Mouse (Mus musculus) forebrain, embryonic 10.5 days (tissue): ENCODE measurements around the gene Gm7075. TPM values are rescaled to one million over a fixed set of nuclear protein-coding genes. Genes with fewer than 3 reads are reported as not detected.
"Not testable (repeated sequence)": the region's sequence is repeated elsewhere in the genome, so short reads cannot be mapped to it uniquely, and the experiment has no call there.

Experiments
- DNase-seq: peaks from one replicate; pipeline ENCODE4 v3.0.0-alpha.2; 2017; ENCODE audit warnings: low spot score; ENCODE audit errors: extremely low spot score
- H3K27ac ChIP-seq: fragments of 300-500 bp; sonication (generic); 2 replicates; pipeline ENCODE4 v1.5.1; 2016; ENCODE audit warnings: mild to moderate bottlenecking
- H3K27me3 ChIP-seq: fragments of 300-500 bp; sonication (generic); 2 replicates; pipeline ENCODE4 v1.6.1; 2016; ENCODE audit warnings: mild to moderate bottlenecking; ENCODE audit not compliant: poor library complexity, severe bottlenecking
- H3K36me3 ChIP-seq: fragments of 300-500 bp; sonication (generic); replicated peaks from 2 replicates; pipeline ENCODE4 v1.6.1; 2016; ENCODE audit warnings: mild to moderate bottlenecking, moderate library complexity
- H3K4me1 ChIP-seq: fragments of 300-500 bp; sonication (generic); 2 replicates; pipeline ENCODE4 v1.6.1; 2016
- H3K4me3 ChIP-seq: fragments of 300-500 bp; sonication (generic); 2 replicates; pipeline ENCODE4 v1.5.1; 2016; ENCODE audit warnings: mild to moderate bottlenecking, moderate library complexity
- H3K9me3 ChIP-seq: fragments of 300-500 bp; sonication (generic); 2 replicates; pipeline ENCODE4 v1.6.1; 2016; ENCODE audit warnings: mild to moderate bottlenecking, moderate library complexity
- WGBS: fragments of 180-500 bp; shearing (Covaris S2); methylation state at CpG from one replicate; pipeline ENCODE4 v1.1.7; 2016; 5-methylcytosine and 5-hydroxymethylcytosine counted together
- polyA plus RNA-seq: library from polyadenylated mRNA; unstranded; fragments of >200 nt; fragmentation: Nextera tagmentation; extraction: Ambion mirVana; gene quantifications from 2 replicates; pipeline ENCODE4 v1.2.1, GENCODE M21; 2016

Gene Gm7075
- polyA plus RNA-seq, 1 experiment from 2014 or later = not detected

GRCm38 (mm10) chr10:63410162-63410956, 11.2 kb downstream of the Gm7075 start:
- no peaks in the 10 kb centered on the region for H3K27me3 ChIP-seq
- H3K36me3 ChIP-seq = no peaks in the 10 kb centered on the region
- H3K9me3 ChIP-seq = no peaks in the 10 kb centered on the region
- no peak overlapping the region for H3K27ac ChIP-seq
- peaks cover 16% of the 10 kb centered on the region for H3K4me1 ChIP-seq
- 73% methylated on average over 16 of the region's 16 CpGs for WGBS
- DNase-seq = no peak
- no peak overlapping the region for H3K4me3 ChIP-seq

- H3K9me3 ChIP-seq = no peaks in the 10 kb centered on the region
- no peaks in the 10 kb centered on the region for H3K36me3 ChIP-seq
- H3K27ac ChIP-seq = no peak overlapping the region
- H3K4me1 ChIP-seq = no peaks in the 10 kb centered on the region
- no peak overlapping the region for H3K4me3 ChIP-seq
- no peak for DNase-seq
- WGBS = 88% methylated on average over 2 of the region's 2 CpGs
- no peaks in the 10 kb centered on the region for H3K27me3 ChIP-seq
These were observed 18.0 kb downstream of the Gm7075 start for GRCm38 (mm10) chr10:63403636-63404035.

DNA sequence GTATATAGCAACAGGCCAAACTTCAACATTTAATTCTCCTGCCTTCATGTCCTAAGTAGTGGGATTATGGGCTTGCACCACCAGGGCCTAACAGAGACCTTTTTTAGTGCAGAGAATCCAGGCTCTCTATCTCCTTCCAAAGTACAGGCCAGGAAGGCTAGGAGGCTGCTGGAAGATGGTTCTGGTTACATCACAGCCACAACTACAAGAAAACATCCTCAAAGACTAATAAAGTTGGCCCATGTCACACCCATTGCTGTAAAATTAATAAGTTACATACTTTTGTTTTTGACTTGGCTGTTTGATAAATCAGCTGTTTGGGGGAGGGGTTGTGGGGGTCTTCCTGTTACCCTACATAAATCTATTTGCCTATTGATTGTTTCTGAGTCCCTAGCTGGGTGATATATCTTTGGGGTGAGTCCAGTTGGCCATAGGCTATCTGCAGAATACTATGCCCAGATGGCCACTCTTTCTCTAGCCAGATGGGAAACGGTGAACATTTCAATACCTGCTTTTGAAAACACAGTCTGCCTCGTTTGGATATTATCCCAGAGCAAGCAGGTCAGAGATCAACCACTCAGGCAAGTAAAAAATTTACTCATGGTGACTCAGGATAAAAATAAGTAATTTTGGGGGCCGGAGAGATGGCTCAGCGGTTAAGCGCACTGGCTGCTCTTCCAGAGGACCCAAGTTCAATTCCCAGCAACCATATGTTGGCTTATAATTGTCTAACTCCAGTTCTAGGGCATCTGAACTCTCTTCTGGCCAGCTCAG, 18.7 kb downstream of the Gm7075 start:
- Histone ChIP-seq H3K27ac (no peak overlapping the region), H3K27me3 (no peaks in the 10 kb centered on the region)

DNA sequence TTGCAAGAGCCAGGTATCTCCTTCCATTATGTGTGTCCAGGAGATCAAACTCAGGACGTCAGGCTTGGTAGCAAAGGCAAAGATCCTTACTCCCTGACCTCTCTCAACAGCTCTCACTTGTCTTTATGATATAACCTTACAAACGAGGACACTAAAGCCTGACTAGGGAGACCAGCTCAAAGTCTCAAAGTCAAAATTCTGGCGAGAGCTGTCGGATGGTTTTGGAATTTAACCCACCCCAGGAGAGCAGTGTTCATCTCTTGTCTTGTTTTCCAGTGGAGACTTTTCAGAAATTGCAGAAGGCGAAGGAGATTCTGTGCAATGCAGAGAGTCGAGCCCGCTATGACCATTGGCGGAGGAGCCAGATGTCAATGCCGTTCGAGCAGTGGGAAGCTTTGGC, 24.6 kb downstream of the Gm7075 start:
- no peak overlapping the region for H3K4me3 ChIP-seq
- H3K27ac ChIP-seq = no peak overlapping the region
- no peaks in the 10 kb centered on the region for H3K4me1 ChIP-seq
- no peaks in the 10 kb centered on the region for H3K27me3 ChIP-seq
- H3K9me3 ChIP-seq = no peaks in the 10 kb centered on the region; the same call in 1 of the 2 replicates
- DNase-seq = no peak
- no peaks in the 10 kb centered on the region for H3K36me3 ChIP-seq
- WGBS = 94% methylated on average over 10 of the region's 10 CpGs

More for the DNA sequence above, 18.7 kb downstream of the Gm7075 start:
- Histone ChIP-seq H3K4me3 (no peak overlapping the region), H3K9me3 (no peaks in the 10 kb centered on the region), H3K4me1 (no peaks in the 10 kb centered on the region), H3K36me3 (no peaks in the 10 kb centered on the region)
- 88% methylated on average over 5 of the region's 5 CpGs for WGBS
- no peak for DNase-seq

- Histone ChIP-seq H3K4me1 (peaks cover 3% of the 10 kb centered on the region; the same call in 1 of the 2 replicates), H3K36me3 (no peaks in the 10 kb centered on the region), H3K9me3 (no peaks in the 10 kb centered on the region), H3K27ac (no peak overlapping the region), H3K27me3 (no peaks in the 10 kb centered on the region), H3K4me3 (no peak overlapping the region)
- no peak for DNase-seq
- 62% methylated on average over 4 of the region's 4 CpGs for WGBS
These were observed 32.6 kb downstream of the Gm7075 start for GRCm38 (mm10) chr10:63388948-63389347.

DNA sequence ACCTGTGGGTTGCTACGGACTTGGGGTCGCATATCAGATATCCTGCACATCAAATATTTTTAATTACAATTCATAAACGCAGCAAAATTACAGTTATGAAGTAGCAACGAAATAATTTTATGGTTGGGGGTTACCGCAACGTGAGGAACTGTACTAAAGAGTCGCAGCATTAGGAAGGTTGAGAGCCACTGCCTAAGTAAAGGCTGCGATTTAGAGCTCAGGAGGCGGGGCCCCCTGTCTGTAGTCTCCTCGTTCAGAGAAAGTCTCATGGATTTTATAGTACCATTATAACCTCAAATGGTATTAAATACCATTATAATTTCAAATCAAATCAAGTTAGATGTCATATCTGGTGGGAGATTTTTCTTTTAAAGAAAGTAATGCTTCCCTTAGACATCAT, 34.6 kb downstream of the Gm7075 start:
- Histone ChIP-seq H3K4me3 (peak overlapping the region; percentile 58), H3K36me3 (no peaks in the 10 kb centered on the region), H3K27ac (no peak overlapping the region), H3K9me3 (no peaks in the 10 kb centered on the region), H3K4me1 (peaks cover 5% of the 10 kb centered on the region), H3K27me3 (no peaks in the 10 kb centered on the region)
- no peak for DNase-seq
- WGBS = 4% methylated on average over 10 of the region's 10 CpGs

- under 1% methylated on average over 19 of the region's 19 CpGs for WGBS
- Histone ChIP-seq H3K4me3 (peak overlapping the region; percentile 58), H3K27ac (peak overlapping the region; percentile 64), H3K4me1 (peaks cover 10% of the 10 kb centered on the region), H3K27me3 (peaks cover 4% of the 10 kb centered on the region), H3K9me3 (no peaks in the 10 kb centered on the region), H3K36me3 (no peaks in the 10 kb centered on the region)
- peak; percentile 71 for DNase-seq
These were observed 35.1 kb downstream of the Gm7075 start for GRCm38 (mm10) chr10:63386444-63386843.

GRCm38 (mm10) chr10:63385897-63386296, 35.7 kb downstream of the Gm7075 start:
- Histone ChIP-seq H3K27ac (0 out of 2 replicates have a peak overlapping the region, but pooled peaks have one; percentile 64), H3K4me3 (peak overlapping the region; percentile 58), H3K4me1 (peaks cover 14% of the 10 kb centered on the region)
- 30% methylated on average over 5 of the region's 5 CpGs for WGBS
- not testable (repeated sequence) for H3K27me3 ChIP-seq, H3K36me3 ChIP-seq, H3K9me3 ChIP-seq, DNase-seq

GRCm38 (mm10) chr10:63382372-63383279, 39.0 kb downstream of the Gm7075 start, which contains the start of gene Dnajc12:
Dnajc12 (plus strand) TSS chr10:63382443.
- Histone ChIP-seq H3K36me3 (no peaks in the 10 kb centered on the region), H3K27ac (peak within 1 kb of the TSS; percentile 73), H3K4me3 (peak within 1 kb of the TSS; percentile 65), H3K4me1 (peaks cover 14% of the 10 kb centered on the region), H3K27me3 (peaks cover 16% of the 10 kb centered on the region), H3K9me3 (no peaks in the 10 kb centered on the region)
- under 1% methylated on average over 28 of the region's 28 CpGs for WGBS
- DNase-seq = peak; percentile 85

DNA sequence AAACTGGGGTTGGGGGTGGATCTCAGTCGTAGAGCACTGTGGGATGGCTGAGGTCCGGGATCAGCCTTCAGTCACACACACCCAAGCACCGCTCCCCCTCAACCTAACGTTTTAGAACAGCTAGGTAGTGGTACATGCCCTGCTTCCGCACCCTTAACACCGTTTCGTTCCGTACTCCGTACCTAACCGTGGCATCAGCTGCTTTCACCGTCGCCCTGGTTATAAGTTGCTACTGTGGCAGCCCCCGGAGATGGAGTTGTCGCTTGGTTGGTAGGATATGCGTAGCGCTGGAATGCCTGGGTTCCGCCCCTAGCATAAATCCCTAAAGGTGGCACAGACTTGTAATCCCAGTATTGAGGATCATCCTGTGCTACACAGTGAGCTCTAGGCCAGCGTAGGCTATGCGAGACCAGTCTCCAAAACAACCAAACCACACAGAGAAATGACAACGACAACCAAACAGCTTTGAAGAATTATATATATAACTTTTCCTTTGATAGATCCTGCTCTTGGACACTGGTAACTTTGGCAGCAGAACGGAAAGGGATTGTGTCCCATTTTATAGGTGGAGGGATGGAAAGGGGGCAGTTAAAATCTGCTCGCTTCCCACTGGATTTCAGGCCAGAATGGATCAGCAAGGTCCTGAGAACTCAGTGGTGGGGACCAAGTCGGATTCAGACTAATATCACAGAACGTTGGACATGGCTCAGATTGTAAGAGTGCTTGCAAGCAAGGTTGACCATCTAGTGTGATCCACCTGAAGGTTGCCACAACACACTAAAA, 39.9 kb downstream of the Gm7075 start, which contains the start of gene Sirt1:
Sirt1 (minus strand) TSS at position 207 of the 783 bp plus-strand sequence.
- H3K27me3 ChIP-seq = peaks cover 16% of the 10 kb centered on the region
- 6% methylated on average over 24 of the region's 24 CpGs for WGBS
- H3K9me3 ChIP-seq = no peaks in the 10 kb centered on the region
- peaks cover 14% of the 10 kb centered on the region for H3K4me1 ChIP-seq
- DNase-seq = peak; percentile 23
- H3K36me3 ChIP-seq = no peaks in the 10 kb centered on the region
- H3K27ac ChIP-seq = peak within 1 kb of the TSS; percentile 73
- H3K4me3 ChIP-seq = peak within 1 kb of the TSS; percentile 65

DNA sequence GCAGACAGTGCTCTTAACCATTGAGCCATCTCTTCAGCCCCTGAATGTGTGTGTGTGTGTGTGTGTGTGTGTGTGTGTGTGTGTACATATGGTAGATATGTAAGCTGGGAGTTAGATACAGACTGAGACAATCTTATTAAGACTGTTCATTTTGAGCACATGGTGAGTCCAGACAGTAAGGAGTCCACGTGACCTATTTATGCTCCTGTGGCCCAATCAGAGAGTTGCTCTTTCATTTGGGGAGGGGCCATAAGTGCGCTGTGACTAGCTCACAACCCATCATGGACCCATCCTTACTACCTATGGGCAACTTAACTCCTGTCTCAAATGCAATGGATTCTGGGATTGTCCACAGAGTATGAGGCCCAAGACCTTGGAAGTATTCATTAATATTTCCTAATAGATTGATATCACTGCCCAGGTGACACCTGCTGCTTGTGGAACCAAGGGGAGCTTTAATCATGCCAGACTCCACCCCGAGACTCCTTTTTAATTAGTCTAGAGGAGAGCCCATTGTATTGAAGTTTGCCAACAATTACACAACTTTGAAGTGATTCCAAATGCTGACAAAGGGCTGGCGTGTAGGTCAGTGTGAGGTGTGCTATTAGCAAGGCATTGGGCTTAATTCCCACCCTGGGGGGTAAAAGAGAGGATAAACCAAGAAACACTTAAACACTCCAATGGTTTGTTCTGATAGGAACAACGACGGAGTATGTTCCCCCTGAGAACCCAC, 42.5 kb downstream of the Gm7075 start:
- no peak overlapping the region for H3K4me3 ChIP-seq
- no peaks in the 10 kb centered on the region for H3K9me3 ChIP-seq
- peaks cover 16% of the 10 kb centered on the region for H3K27me3 ChIP-seq
- H3K4me1 ChIP-seq = peaks cover 11% of the 10 kb centered on the region
- H3K36me3 ChIP-seq = no peaks in the 10 kb centered on the region
- 68% methylated on average over 6 of the region's 6 CpGs for WGBS
- H3K27ac ChIP-seq = no peak overlapping the region
- DNase-seq = no peak
